Mouse (Mus musculus) cerebellum, adult 18-20 months (tissue): ENCODE measurements at regions not wholly inside any gene's neighbourhood (a gene's known extent, or its start where the extent isn't known, plus 50 kb on each side); places are given as distances from the start of the nearest gene placed in this dataset.

Experiments used
- DNase-seq, 2 experiments: peaks; one replicate each; pipeline ENCODE4 v3.0.0; 2021

DNA sequence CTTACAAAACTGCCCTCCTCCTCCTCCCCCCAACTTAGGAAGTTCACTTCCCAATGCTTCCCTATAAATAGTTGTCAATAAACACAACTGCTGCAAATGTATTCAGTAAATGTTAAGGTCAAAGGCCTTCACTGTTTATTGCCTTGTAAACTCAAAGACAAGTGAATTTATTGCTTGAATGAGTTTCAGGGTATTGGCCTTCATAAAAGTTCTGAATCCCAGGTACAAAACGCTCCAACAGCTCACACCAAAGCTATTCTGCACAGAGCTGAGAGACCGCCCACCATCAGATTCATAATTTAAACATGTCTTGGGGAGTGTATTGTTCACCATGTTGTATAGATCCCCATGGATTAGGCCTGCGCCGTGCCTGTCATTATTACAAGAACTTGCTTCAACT lies 53.9 kb upstream of the Cdkn3 start:
- no peak for DNase-seq

DNA sequence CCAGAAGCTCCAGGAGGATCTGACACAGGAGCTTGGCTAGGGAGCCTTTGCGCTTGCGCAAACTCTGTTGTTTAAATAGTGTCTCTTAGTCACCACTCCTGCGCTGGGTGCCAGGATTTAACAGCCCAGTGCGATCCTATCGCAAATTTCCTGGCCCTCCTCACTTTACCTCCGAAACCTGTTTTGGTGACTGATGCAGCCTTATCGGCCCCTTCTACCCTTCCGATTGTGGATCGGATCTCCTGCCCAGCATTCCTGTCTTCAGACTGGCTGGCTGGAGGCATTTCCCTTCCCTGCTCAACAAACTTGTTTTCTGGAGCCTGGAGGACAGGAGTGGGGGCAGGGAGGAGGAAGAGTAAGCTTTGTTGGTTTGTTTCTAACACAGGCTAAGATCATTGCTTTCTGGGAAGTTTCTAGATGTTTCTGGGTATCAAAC lies 56.0 kb upstream of the Cdkn3 start:
- DNase-seq: no peak

DNA sequence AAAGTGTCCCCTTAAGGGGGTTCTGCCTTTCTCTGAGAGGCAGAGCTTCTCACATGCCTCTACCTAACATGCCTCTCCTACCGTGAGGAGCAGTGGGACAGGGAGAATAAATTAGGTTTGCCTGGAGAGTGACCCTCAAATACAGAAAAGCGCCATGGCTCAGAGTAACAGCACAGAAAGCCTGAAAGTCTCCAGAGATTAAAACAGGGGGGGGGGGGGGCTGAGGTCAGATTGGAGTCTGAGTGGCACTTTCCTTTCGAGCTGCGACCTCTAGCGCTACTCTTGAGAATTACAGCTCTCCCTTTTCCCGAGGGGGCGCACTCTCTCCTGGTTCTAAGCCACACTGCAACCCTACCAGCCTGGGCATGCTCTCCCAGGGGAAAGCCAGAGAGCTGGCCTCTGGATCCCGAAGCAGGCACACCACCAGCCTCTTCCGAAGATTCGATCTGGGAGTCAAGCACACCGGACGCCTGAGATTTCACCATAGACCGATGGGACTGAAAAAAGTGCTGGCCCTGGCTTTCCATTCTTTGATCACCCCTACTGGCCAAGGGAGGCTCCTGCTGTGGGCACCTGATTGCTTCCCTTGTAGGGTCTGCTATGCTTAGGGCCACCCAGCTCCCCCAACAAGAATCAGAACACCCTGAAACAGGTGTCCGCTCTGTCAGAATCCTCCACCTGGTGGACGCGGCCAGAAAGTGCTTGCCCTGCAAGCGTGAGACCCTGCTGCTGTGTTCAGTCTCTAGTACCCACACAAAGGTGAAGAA lies 57.5 kb upstream of the Cdkn3 start:
- peak in 1 of 2 experiments; percentile 26 for DNase-seq

DNA sequence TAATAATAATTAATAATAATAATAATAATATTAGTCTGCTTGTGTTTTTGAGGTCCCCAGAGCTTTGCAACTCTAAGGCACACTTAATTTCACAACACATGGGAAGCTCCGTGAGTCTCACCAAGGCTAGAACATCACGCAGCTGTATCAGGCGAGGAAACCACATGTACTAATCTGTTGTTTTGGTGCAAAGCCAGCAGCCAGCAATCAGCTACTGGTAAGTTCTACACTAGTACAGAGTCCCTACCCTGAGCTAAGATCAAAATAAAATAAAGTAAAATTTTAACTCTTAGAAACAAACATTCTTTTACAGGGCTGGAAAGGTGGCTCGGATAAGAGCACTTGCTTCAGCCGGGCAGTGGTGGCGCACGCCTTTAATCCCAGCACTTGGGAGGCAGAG lies 67.8 kb upstream of the Cdkn3 start:
- no peak for DNase-seq

DNA sequence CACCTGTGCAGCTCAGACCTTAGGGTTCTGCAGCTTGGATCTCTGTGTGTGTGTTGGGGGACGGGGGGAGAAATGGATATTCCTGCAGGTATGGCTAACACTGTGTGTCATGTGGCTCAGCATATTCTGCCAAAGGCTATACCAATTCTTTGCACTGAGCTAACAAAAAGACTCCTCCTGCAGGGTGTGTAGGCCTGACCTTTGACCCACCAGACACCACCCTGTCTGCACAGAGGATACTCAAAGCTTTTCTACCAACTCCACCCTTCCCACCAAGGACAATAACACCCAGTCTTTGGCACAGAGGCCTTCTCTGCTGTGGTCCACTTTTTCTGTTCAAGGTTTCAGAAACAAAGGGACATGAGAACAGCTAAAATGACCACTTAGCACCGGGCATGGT lies 68.3 kb upstream of the Cdkn3 start:
- DNase-seq: no peak

DNA sequence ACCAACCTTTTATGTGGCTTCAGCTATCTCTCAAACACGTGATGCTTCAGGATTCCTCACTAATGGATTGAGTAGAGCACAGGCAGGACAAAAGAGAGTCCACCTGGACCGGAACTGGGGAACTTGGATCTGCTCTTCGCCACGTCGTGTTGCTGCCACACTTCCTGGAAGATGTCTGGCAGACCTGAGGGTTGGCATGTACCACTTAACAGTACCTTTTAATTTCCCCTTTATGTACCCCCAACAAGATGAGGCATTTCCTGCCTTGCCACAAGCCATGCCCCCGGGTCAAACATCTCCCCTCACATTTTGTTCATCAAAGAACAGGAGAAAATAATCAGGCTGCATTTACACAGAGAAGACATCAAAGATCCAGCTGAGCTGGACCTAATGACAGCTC lies 77.6 kb upstream of the Cdkn3 start:
- no peak for DNase-seq

DNA sequence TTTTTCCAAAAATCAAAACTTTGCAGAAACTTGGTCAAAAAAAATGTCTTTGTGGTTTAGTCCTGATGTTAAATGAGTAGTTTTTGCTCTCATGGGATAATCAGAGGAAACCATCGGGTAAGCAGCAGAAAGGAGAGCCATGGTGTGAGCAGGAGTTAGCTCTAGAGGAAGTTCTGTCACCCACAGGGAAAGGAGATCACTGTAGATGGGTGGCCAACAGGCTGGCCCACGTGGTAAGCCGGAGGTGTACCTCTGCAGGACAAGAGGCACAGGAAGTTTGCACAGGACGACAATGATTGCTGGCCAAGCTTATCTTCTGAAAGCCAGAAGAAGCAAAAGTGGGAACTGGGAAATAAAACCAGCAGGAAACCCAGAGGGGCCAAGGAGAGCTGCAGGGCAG lies 81.4 kb upstream of the Cdkn3 start:
- no peak for DNase-seq

DNA sequence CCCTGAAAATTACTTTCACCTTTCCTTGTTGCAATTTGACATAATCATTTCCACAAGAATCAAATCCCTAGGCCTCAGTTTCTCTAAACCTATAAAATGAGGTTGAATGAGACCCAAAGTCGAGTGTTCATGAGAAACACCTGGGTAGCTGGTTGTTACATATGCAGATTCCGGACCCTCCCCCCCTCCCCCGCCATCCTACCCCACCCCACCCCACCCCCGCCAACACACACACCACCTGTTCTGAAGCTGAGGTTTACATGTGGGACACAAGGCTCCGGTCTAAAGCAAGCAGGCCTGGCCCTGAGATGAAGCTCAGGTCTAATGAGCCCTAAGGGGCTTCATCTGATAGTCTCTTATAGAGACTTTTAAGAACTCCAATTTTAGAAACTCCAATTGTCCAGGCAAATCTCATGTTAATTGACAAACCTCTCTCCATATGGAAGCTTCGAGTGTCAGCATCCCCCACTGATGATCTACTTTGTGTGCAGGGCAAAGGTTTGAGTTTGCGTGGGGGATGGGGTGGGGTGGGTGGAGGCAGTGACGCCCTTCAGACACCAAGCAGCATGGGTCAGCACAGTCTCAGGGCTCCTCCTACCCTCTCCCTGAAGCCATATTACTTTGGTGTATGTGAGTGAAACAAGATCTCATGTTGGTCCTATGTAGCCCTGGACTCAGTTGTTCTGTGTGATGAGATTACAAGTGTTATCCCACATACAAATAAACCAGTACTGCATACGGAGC lies 88.7 kb upstream of the Cdkn3 start:
- no peak for DNase-seq

DNA sequence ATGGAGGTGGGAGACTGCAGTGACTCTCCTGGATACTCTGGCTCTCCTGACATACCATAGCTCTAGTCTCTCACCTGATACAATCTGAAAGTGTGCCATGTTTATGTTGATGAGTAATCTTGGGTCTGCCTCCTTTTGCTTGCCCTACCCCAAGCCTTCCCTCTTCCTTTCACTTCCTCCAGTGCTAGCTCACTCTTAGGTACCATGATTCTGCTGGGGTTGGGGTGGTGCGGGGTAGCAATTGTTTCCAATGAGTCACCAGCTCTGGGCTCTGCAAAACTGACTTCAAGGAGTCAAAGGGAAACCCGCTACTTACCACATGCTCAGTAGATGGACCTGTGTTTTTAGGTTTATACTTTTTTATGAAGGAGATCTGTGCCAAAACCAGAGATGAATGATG lies 89.3 kb upstream of the Cdkn3 start:
- no peak for DNase-seq

DNA sequence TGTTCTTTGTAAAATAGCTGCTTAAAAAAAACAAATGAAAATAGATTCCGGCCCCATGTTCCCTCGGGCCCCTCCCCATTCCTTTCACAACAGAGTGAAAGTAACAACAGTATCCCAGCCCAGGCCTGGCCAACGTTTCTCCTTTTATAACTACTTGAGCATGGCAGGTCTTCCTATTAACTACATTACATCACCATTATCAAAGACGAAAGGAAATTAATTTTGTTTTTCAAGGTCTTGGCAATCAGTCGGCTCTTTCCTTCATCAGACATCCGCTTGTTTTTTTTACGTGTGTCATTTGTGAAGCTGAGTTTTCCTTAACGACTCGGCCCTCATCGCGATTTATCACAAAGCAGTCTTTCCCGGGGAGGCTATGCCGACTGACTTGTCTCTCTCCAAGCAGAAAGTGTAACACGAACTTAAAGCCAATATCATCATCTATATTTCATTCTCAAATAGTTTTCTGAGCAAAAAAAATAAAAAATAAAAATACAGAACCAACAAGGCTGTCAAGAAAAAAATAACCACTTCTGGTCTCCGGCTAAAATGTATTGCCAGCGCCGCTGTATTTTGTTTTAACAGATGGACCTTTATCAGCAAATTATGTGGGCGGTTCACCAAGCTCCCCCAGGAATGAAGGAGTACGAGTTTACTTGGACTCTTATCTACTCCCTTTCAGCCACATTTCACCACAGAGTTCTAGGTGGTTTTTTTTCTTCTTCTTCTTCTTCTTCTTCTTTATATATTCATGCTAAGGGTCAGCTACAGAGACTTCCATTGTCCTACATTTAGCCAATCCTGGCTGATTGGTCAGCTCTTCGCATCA lies 89.9 kb upstream of the Cdkn3 start:
- no peak for DNase-seq

DNA sequence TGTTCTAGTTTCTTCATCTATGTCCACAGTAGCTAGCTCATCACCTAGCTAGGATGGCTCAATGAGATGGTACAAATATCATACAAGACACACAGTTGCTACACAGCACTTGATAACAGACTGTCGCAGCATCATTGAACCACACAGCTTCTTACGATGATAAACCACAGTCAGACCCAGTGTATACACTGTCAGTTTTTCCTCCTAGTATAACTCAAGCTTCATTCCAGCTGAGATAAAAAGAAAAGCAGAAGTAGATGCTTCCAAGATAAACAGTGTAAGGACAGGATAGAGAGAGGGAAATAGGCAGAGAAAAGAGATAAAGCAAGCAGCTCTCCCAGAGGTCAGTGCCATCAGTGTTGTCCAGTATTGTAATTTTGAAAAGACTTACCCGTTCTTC lies 92.1 kb upstream of the Cdkn3 start:
- no peak for DNase-seq

DNA sequence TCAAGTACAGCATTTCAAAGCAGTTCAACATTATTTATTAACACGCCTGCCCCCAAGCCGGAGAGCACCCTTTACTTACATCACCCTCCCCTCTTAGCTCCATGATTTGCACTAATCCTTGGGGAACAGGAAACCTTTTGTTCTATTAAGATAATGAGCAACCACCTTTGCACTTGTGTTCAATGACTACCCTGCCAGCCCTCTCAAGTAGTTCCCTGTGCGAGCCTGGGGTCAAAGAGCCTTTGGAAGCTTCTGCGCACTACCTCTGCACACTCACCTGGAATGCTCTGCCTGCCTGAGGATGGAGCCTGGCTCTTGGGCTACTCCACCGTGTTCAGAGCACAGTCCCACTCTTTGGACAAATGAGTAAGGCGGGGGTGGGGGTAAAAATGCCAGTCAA lies 96.0 kb upstream of the Cdkn3 start:
- DNase-seq: no peak

DNA sequence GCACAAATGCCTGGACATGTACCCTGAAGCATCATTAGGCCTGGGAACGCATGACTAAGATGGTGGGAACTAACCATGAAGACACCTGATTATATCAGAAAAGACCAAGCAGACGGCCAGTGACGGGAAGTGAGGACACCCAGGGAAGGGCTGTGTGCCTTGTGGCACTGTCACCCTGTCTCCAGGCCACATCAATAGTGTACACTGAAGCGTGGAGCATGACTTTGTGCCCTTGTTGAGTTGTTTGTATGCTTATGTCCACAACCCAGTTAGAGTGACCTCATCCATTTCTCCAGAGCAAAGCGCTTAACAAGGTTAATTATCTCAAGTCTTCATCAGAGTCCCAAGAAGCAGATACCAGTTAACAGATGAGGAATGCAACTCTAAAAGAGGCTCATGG lies 96.8 kb upstream of the Cdkn3 start:
- no peak for DNase-seq

DNA sequence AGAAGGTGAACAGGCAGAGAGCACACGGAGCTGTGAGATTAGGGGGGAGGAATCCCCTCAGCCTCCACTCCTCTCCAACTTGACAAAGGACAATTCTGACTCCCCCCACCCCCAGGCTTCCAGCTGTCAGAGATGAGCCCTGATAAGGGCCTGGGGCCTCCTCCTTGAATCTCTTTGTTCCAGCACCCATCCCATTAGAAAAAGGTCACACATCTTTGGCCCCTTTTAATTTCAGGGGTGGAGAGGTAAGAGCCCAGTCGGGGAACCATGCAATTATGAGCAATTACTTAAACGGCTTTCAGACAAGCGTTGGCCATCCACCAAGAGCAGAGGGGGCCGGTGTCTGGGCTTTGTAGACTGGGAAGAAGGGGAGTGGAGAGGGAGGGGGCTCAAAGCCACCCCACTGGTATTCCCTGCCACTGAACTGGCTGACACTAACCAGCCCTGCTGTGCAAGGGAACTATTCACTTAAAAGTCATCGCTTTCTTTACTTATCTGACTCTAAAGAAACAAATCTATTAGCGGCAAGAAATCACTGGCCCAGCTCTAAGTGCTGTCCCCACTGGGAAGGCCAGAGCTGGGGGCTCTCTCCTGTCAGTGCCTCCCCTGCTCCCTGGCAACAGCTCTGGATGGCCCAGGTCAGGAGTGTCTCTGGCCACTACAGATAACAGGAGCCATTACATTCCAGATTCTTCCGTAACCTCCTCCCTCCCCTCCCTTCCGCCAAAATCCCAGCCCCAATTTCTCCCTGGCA lies 98.4 kb upstream of the Cdkn3 start:
- DNase-seq: no peak

DNA sequence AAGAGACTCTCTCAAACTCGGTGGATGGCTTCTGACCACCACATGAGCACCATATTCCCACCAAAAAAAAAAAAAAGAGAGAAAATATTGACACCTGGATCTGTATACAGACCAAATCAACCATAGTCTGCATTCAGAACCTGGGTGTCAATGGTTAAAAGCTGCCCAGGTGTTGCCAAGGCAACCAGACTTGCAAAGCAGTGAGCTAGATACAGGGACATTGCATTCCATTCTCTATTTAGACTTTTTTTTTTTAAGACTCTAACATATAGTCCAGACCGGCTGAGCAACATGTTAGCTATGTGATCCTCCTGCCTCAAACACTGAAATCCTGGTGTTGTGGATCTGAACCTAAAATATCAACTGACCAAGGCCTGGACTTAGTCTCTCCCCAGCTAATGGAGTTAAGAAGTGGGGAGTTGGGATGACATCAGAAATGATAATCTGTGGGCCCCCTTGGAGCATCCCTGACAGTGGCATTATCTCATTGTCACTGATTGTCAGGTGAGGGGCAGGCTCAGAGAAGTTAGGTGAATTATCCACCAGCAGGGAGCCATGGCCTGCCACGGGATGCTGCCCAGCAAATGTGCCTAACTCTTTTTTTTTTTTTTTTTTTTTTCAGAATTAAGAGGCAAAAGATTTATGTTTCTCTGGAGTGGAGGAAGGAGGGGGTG lies 99.1 kb upstream of the Cdkn3 start:
- DNase-seq: no peak

DNA sequence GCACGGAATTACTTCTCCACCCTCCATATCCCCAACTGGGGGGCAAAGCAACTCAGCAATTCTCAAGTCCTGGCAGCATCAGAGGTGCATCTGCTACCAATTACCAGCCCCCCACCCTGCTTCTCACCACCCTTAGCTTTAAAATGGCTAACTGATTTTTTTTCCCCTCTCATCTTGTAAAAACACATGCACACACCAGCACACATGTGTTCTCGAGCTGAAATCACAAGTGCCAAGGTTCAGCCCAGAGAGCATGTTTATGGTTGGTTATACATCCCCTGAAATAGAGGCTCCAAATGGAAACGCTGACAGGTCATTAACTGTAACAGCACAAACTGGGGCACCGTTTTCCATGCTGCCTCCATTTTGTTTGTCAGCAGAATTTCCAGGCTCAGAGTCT lies 101.0 kb upstream of the Cdkn3 start:
- DNase-seq: no peak

DNA sequence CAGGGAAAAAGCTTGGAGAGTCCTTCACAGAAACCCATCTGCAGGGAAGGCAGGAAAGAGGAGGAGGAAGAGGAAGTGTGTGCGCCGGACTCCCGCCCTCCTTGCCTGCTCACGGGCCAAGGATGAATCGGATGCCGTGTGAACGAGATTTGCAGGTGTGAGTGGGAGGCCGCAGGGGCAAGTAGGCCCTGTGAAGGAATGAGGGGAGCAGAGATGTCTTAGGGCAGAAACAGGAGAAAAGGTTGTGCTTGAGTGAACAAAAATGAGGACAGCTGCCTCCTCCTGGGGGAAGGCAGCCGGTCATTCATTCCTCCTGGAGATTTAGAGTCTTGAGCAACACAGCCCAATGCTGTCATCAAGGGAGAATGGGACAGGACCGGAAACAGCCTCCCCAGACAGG lies 104.1 kb upstream of the Cdkn3 start:
- no peak for DNase-seq

DNA sequence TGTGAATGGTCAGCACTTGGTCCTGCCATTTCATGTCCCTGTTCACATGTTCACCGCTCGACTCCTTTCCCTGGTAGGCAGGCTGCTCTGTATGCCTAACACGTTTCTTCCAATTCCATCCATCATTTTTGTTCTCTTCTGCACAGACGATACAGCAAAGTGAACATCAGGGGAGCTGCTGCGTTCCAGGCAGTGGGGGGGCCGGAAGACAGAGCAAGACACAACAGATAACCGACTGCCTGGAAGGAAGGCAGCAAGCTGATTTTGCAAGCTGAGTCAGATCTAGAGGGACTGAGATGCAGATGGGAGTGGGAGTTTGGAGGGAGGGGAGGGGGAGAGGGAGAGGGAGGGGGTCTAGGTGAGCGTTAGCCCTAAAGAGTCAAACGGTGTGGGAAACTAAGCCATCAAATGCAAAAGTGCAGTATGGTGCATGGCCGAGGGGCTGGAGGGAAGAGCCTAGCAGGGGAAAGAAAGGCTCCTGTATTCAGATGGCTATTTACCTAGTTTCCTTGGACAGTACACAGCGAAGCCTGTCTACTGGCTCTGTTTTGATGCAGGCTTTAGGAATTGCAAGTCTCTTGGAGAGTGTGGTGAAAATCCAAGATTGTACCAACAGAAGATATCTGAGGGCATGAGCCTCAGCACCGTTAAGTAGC lies 112.9 kb upstream of the Cdkn3 start:
- no peak for DNase-seq

DNA sequence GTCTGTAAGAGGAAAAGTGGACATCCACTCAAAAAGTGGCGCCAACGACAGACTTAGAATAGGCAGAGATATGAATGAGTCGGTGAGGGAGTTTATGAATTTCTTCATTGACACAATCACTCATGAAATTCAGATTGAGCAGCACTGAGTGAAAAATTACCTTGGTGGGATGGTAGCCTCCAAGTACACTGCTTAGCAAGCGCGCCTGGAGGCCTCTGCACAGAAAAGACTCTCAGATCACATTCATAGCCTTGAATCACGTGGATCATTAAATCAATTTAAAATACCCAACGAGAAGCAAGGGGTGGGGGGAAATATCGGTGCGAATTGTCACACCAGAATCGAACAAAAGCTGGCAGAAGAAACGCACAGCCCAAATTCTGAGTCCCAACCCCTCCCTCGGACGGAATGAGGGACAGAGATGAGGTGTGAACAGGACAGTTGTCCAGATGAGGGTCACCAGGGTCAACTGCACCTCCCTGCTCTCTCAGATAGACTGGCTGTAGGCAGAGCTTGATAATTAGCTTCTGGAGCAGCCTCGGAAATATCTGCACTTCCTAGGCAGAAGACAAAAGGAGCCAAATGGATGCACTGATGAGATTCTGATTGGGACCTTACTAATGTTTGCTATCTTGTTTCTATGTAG lies 113.5 kb upstream of the Cdkn3 start:
- no peak for DNase-seq

DNA sequence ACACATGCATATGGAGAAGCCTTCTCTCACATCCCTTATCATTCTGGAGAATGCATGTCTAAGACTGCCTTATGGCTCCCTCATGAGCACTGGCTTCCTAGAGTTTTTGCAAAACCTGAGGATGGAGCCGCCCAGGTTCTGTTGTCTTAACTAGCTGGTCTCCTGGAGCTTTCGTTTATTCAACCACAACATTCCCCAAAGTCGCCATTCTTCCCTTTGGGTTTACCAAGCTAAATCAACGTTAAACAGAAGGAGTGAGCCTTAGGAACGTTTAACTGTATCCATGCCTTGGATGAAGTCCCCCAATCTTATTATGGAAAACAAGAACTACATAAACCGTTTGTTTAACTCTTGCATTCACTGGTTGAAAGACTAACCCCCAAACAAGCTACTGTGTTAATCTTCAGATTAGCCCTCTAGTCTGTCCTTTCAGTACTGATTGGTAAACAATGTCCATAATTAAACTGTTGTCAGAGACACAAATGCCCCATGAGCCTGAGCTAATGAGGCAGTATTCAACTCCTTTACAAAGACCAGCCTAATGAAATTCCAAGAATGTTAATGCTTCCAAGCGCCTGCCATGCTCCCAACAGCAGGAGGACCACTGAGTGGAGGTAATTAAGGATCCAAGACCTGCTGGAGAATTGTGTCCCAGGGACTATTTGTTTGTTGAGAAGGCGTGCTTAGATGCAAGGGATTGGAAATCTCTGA lies 121.1 kb upstream of the Cdkn3 start:
- DNase-seq: no peak

DNA sequence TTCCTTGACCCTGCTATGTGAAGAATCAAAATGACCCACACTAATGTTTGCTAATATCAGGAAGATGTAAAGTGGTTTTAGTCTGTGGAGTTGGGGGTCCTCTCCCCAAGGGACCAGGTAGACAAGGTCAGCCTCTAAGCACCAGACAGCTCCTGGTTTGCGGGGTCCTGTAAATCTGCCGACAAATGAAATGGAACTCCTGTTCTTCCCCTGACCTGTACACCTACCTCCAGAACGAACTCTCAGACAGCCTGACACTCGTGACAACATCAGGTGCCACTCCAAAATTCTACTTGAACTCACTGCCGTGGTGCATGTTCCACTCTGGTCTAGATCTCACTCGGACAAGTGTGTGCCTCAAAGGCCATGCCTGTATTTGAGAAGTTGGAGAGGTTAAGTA lies 121.8 kb upstream of the Cdkn3 start:
- no peak for DNase-seq
